Mouse (Mus musculus) brain, embryonic 14.5 days (tissue): ENCODE measurements around the gene Ptprr. TPM values are rescaled to one million over a fixed set of nuclear protein-coding genes. Genes with fewer than 3 reads are reported as not detected.

ENCODE experiments used
- DNase-seq: peaks from one replicate; pipeline ENCODE4 v3.0.0-alpha.2; 2011; ENCODE audit warnings: low read depth
- CTCF ChIP-seq: fragments of 200-500 bp; IDR thresholded peaks from 2 replicates; pipeline ENCODE4 v1.5.1; 2012; ENCODE audit warnings: inconsistent platforms, mild to moderate bottlenecking, moderate library complexity, borderline replicate concordance; ENCODE audit not compliant: insufficient read depth, insufficient read length; ENCODE audit errors: extremely low read depth
- POLR2A ChIP-seq: fragments of 200-500 bp; IDR thresholded peaks from 2 replicates; pipeline ENCODE4 v1.6.1; 2012; ENCODE audit warnings: mild to moderate bottlenecking, inconsistent platforms, borderline replicate concordance; ENCODE audit not compliant: poor library complexity, insufficient read depth, insufficient read length, severe bottlenecking; ENCODE audit errors: extremely low read depth
- polyA plus RNA-seq: library from polyadenylated mRNA; depleted of rRNA; stranded (reverse); fragments of >200 nt; gene quantifications from 2 replicates; pipeline ENCODE4 v1.2.3, GENCODE M21; 2012; rRNA removed

The Ptprr gene
- polyA plus RNA-seq, 1 experiment, result 9.2 TPM

DNA sequence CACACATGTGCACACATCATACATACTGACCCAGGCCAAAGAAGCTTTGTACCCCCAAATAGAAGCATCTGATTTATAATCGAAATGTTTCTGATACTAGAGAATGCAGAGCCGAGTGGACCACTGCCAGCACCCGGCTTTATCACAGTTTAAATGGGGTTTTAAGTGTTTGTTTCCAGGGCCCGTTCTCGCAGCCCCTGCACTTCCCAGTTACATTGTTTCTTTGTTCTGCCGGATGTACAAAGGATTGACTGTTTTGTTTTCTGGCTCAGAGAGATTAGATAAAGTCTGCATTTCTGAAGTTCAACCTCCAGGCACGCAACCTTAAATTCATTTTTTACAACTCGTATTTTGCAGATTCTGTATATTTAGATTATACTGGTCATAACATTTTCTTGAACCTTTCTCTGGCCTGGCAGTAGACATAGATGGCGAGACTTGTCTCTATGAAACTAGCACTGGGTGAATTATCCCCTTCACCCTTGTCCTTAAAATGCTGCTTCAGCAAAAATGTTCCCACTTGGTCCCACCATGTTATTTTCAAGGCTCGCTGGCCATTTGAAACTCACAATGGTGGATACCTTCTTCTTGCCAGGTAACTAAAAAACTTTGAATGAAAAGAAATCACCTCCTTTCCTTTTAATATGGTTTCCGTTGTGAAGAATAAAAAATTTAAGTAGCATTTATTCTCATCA, 292.6 kb downstream of the Ptprr start:
- DNase-seq, result no peak
- no peak for TF ChIP-seq POLR2A
- no peak for TF ChIP-seq CTCF

DNA sequence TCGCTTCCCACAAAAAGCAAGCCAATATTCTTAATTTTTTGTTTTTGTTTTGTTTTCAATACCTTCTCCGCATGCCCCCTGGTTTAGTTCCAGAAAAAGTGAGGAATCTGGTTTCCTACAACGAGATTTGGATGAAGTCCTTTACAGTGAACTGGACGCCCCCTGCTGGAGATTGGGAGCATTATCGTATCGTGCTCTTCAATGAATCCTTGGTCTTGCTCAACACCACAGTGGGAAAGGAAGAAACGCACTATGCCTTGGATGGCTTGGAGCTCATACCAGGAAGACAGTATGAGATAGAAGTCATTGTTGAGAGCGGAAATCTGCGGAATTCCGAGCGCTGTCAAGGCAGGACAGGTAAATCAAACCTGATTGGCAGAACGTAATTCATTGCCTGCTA, 301.2 kb downstream of the Ptprr start:
- TF ChIP-seq CTCF (peak; percentile 81; the same call in 1 of the 2 replicates), POLR2A (no peak)
- DNase-seq, result peak; percentile 90

Other genes starting within 250 kb of the Ptprr start
- 0.18 TPM in 2 replicates for gene Tspan8, start 201.4 kb upstream of the Ptprr start, polyA plus RNA-seq
- gene 4933416C03Rik, start 95.7 kb downstream of the Ptprr start, polyA plus RNA-seq, result not detected in 2 replicates